Mouse (Mus musculus): ENCODE measurements at regions not wholly inside any gene's neighbourhood (a gene's known extent, or its start where the extent isn't known, plus 50 kb on each side); places are given as distances from the start of the nearest gene placed in this dataset.

- intact Hi-C loops (cut with DNase I), result no loop called here
- DNase-seq (ENCODE audit: low spot score in 2 of 2), result no peak
Observed at GRCm38 (mm10) chr12:97397850-97398581, 861.2 kb downstream of the Galc start.

- intact Hi-C loops (cut with DNase I), result no loop called here
- no peak for DNase-seq (ENCODE audit: low spot score in 2 of 2)
Observed at GRCm38 (mm10) chr12:97361804-97362203, 897.5 kb downstream of the Galc start.

- intact Hi-C loops (cut with DNase I), result no loop called here
- peak; percentile 9 to 17 for DNase-seq (ENCODE audit: low spot score in 2 of 2)
Observed at GRCm38 (mm10) chr12:97360656-97361055, 898.6 kb downstream of the Galc start.

GRCm38 (mm10) chr12:97326582-97326981 lies 932.7 kb downstream of the Galc start:
- intact Hi-C loops (cut with DNase I), result no loop called here
- DNase-seq (ENCODE audit: low spot score in 2 of 2), result peak; percentile 10 to 15

GRCm38 (mm10) chr12:97312282-97313040 lies 946.8 kb downstream of the Galc start:
- intact Hi-C loops (cut with DNase I), result no loop called here
- no peak for DNase-seq (ENCODE audit: low spot score in 2 of 2)

- intact Hi-C loops (cut with DNase I), result no loop called here
- no peak for DNase-seq (ENCODE audit: low spot score in 2 of 2)
Observed at GRCm38 (mm10) chr12:97278792-97279191, 980.5 kb downstream of the Galc start.

GRCm38 (mm10) chr12:97278331-97278730 lies 980.9 kb downstream of the Galc start:
- DNase-seq (ENCODE audit: low spot score in 2 of 2), result no peak
- intact Hi-C loops (cut with DNase I), result no loop called here
